Mouse (Mus musculus): Measurements from ENCODE around the gene Gm37240. TPM values are rescaled to one million over a fixed set of nuclear protein-coding genes. Genes with fewer than 3 reads are reported as not detected.
A peak's percentile ranks its signal among the peaks of the same experiment; 100 is the strongest.

Gm37240 gene
- polyA plus RNA-seq, 1 experiment = 0.53 TPM

DNA sequence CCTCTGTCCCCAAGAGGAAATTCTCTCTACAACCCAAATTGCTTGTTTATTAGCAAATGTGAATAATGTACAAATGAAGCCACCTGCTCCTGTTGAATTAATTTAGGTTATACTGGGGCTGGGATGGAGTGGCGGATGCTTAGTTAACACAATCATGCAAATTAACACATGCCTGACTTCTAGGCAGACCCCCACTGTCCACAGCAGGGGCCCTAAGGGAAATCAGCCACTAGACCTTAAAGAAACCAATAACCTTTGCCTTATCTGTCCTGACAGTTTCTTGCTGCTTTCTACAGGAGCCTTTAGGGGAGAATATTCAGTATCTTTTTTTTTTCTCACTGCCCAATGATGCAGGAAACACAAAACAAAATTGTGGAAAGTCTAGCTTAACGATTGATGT lies 748.9 kb downstream of the Gm37240 start:
- DNase-seq (ENCODE audit: low read depth) = peak; percentile 34
- TF ChIP-seq POLR2A (IDR thresholded peaks at IDR 0.05; ENCODE audit: borderline replicate concordance, extremely low read depth, insufficient read depth, insufficient read length, poor library complexity, severe bottlenecking) = no peak
- no peak for TF ChIP-seq CTCF (IDR thresholded peaks at IDR 0.05; ENCODE audit: borderline replicate concordance, extremely low read depth, insufficient read depth, insufficient read length)

DNA sequence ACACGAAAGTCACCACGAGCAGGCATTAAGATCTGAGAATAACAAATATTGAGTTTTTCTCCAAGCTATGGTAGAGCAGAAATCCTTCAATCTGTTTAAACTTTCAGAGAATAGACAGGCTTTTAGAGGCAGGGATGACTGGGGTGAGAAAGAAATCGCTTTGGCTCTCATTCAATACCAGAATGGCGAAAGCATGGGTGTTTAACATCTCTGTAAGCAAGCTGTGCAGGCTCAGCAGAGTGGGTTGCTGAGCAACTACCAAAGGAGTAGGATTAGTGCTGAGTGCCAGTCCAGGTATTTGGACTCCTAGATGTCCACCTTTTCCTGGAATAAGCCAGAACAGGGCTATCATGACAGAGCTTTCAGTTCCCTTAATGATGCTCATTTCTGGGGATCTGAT lies 753.8 kb downstream of the Gm37240 start:
- TF ChIP-seq POLR2A (IDR thresholded peaks at IDR 0.05; ENCODE audit: borderline replicate concordance, extremely low read depth, insufficient read depth, insufficient read length, poor library complexity, severe bottlenecking) (no peak), CTCF (IDR thresholded peaks at IDR 0.05; ENCODE audit: borderline replicate concordance, extremely low read depth, insufficient read depth, insufficient read length) (no peak)
- DNase-seq (ENCODE audit: low read depth) = peak; percentile 36

DNA sequence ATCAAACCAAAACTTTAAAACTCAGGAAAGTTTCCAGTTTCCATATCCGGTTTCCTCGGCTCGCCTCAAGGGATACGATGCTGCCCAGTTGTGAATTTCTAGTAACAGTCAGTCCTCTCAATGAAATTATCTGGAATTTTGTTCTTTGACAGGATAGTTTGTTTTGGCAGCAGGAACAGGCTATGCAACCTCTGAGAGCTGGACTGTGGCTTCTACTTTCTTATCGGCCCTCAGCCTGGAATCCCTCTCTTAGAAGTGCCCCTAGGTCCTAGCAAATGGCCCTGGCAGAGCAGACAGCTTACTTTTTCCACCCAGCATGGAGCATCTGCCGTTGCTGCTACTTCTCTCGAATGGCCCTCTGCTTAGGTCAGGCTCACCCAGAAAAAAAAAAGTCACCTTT lies 755.4 kb downstream of the Gm37240 start:
- TF ChIP-seq POLR2A (IDR thresholded peaks at IDR 0.05; ENCODE audit: borderline replicate concordance, extremely low read depth, insufficient read depth, insufficient read length, poor library complexity, severe bottlenecking) (no peak), CTCF (IDR thresholded peaks at IDR 0.05; ENCODE audit: borderline replicate concordance, extremely low read depth, insufficient read depth, insufficient read length) (no peak)
- no peak for DNase-seq (ENCODE audit: low read depth)

DNA sequence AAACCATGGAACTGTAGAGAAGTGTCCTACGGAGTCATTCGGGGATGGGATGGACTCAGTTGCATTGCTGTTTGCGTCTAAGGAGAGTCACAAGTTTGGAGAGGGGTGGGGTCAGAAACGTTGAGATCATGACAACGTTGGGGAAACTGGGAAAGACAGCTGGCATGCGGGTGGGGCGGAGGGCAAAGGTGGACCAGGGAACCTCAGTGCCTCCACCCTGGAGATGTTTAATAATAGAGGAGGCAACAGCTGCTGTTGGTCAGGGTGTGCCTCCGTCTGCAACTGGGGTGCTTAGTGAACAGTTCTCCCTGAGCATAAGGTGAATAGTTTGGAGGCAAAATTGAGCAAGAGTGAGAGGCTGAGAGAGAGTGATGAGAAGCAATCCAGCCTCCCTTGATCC lies 758.8 kb downstream of the Gm37240 start:
- DNase-seq (ENCODE audit: low read depth) = no peak
- no peak for TF ChIP-seq POLR2A (IDR thresholded peaks at IDR 0.05; ENCODE audit: borderline replicate concordance, extremely low read depth, insufficient read depth, insufficient read length, poor library complexity, severe bottlenecking)
- TF ChIP-seq CTCF (IDR thresholded peaks at IDR 0.05; ENCODE audit: borderline replicate concordance, extremely low read depth, insufficient read depth, insufficient read length) = no peak

DNA sequence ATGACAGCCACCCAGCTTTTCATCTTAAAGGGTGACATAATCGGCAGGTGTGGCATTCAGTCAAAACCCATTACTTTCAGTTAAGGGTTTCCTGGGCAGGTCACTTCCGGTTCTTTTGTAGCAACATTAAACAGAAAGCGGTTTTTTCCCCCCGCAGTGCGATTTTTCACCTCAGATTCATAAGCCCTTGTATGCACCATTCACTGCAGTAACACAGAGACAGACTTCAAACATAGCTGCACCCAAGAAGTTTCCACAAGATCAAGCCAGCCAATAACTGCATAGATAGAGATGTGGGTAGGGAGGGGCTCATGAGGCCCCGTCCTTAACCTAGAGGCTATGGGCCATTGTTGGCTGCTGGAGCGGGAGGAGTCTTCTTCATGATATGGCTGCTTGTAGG lies 760.3 kb downstream of the Gm37240 start:
- no peak for DNase-seq (ENCODE audit: low read depth)
- TF ChIP-seq POLR2A (IDR thresholded peaks at IDR 0.05; ENCODE audit: borderline replicate concordance, extremely low read depth, insufficient read depth, insufficient read length, poor library complexity, severe bottlenecking) (no peak), CTCF (IDR thresholded peaks at IDR 0.05; ENCODE audit: borderline replicate concordance, extremely low read depth, insufficient read depth, insufficient read length) (no peak)

DNA sequence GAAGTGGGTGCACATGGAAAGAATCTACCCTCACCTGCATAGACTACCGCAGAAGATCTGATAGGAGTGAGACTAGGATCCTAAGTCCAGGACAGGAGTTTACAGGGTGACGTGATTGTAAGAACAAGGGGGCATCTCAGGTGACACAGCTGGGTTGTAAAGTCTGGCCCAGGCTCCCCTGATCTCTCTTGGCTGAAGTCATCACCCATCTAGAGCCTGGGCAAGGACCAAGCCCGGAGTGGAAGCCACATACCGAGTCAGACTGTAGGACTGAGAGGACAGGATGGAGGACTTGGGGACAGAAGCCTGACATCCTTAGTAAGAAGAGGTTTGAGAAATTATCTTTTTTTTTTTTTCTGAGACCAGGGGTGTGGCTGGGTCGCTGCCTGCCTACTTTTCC lies 761.8 kb downstream of the Gm37240 start:
- DNase-seq (ENCODE audit: low read depth) = no peak
- no peak for TF ChIP-seq CTCF (IDR thresholded peaks at IDR 0.05; ENCODE audit: borderline replicate concordance, extremely low read depth, insufficient read depth, insufficient read length)
- no peak for TF ChIP-seq POLR2A (IDR thresholded peaks at IDR 0.05; ENCODE audit: borderline replicate concordance, extremely low read depth, insufficient read depth, insufficient read length, poor library complexity, severe bottlenecking)

DNA sequence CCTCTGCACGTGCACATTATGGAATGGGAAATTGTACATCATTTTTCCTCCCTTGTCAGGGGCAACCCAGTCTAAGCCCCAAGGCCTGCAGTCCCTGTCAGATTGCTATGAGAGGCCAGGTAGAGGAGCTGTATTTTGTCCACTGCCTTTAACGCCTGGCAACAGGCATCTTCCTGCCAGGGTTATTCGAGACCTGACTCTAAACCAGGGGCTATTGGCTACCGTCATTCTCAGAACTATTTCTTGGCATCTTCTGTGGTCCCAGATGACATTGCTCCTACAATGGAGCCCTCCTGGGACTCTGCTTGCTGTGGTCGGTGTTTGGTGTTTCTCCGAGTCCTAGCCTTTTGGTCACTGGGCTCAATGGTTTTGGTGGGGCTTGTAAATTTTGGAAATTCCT lies 762.4 kb downstream of the Gm37240 start:
- TF ChIP-seq POLR2A (IDR thresholded peaks at IDR 0.05; ENCODE audit: borderline replicate concordance, extremely low read depth, insufficient read depth, insufficient read length, poor library complexity, severe bottlenecking) (no peak), CTCF (IDR thresholded peaks at IDR 0.05; ENCODE audit: borderline replicate concordance, extremely low read depth, insufficient read depth, insufficient read length) (no peak)
- DNase-seq (ENCODE audit: low read depth) = no peak

DNA sequence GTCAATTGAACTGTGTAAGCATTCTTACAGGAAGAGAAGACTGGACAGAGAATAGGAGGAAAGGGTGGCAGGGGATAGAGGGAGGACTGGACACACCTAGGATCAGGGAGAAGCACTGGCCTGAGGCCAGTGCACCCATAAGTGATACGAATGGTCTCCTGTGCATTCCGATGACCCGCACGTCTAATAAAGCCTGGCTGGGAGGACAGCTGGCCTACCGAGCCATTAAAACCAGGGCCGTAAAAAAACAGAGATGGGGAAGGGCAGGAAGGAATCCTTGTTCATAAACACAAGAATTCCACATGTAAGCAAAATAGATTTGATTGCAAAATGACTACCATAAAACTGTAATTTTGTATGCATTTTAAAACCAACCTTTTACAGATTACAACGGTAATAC lies 762.9 kb downstream of the Gm37240 start:
- no peak for DNase-seq (ENCODE audit: low read depth)
- TF ChIP-seq POLR2A (IDR thresholded peaks at IDR 0.05; ENCODE audit: borderline replicate concordance, extremely low read depth, insufficient read depth, insufficient read length, poor library complexity, severe bottlenecking) = no peak
- TF ChIP-seq CTCF (IDR thresholded peaks at IDR 0.05; ENCODE audit: borderline replicate concordance, extremely low read depth, insufficient read depth, insufficient read length) = no peak

DNA sequence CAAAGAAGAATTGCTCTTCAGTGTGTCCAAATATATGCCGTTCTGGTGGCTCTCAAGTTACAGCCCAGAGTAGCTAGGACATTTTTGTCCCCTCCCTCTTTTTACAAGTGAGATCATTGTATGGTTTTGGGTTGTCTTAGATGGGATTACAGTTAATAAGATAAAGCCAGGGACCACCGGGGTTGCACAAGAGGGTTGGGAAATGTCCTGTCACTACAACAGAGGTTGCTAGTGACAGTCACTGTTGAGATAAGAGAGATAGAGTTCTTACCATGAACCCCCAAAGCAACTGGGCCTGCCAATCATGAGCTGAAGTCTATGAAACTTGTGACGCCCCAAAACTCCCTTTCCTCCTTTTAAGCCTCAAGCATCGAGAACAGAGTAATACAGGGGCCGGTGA lies 769.6 kb downstream of the Gm37240 start:
- no peak for DNase-seq (ENCODE audit: low read depth)
- TF ChIP-seq CTCF (IDR thresholded peaks at IDR 0.05; ENCODE audit: borderline replicate concordance, extremely low read depth, insufficient read depth, insufficient read length) (no peak), POLR2A (IDR thresholded peaks at IDR 0.05; ENCODE audit: borderline replicate concordance, extremely low read depth, insufficient read depth, insufficient read length, poor library complexity, severe bottlenecking) (no peak)

DNA sequence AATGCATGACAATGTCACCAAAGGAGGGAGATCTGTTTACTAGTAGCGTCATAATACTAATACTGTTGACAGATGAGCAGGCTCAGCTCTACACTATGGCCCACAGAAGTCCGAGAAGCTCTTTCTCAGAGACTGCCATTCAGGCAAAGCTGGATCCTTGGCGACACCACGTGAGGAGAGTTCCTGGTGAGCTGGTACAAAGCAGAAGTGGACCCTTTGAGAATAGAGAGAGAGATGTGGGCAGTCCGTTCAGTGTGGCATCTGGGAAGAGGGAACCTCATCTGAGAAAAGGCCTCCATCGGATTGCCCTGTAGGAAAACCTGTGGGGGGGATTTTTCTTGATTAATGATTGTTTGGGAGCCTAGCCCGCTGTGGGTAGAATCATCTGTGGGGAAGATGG lies 770.3 kb downstream of the Gm37240 start:
- DNase-seq (ENCODE audit: low read depth) = no peak
- no peak for TF ChIP-seq POLR2A (IDR thresholded peaks at IDR 0.05; ENCODE audit: borderline replicate concordance, extremely low read depth, insufficient read depth, insufficient read length, poor library complexity, severe bottlenecking)

DNA sequence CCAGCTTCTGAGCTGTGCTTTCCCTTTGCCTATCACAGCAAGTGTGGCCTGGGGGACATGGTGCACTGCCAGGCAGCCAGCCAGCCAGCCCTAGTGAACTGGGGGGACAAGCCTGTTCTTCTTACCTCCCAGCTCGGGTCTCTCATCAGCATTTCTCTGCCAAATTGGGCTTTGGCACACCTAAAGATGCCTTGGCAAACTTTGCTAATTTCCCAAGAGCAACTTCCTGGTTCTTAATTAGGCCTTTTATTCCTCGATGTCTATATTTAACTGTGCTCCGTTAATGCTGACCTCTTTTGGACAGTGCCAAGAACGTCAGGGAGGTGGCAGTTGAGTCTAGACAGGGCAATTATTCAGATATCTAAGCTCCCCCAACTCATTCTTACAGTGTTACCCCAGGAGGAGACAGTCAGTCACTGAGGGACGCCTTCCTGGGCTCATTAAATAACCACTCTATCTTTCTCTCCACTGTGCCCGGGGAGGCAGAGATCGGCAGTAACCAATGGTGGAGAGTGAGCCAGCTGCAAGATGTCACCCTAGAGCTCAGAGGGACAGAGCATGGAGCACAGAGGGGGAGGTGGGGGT lies 771.3 kb downstream of the Gm37240 start:
- peak; percentile 96 for DNase-seq (ENCODE audit: low read depth)
- TF ChIP-seq POLR2A (IDR thresholded peaks at IDR 0.05; ENCODE audit: borderline replicate concordance, extremely low read depth, insufficient read depth, insufficient read length, poor library complexity, severe bottlenecking) (no peak), CTCF (IDR thresholded peaks at IDR 0.05; ENCODE audit: borderline replicate concordance, extremely low read depth, insufficient read depth, insufficient read length) (no peak)

DNA sequence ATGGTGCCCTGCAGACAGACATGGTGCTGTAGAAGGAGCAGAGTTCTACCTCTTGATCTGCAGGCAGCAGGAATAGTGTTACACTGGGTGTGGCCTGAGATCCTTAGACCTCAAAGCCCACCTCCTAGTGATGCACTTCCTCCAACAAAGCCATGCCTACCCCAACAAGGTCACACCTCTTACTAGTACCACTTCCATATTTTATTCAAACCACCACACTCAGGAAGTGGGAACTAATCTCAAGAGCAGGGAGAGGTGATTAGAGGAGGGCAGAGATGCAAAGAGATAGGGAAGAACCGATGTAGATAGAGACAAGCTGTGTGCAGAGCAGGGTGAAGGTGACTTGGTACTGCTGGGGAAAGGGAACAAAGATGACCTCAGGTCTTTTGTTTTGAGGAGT lies 773.8 kb downstream of the Gm37240 start:
- TF ChIP-seq CTCF (IDR thresholded peaks at IDR 0.05; ENCODE audit: borderline replicate concordance, extremely low read depth, insufficient read depth, insufficient read length) = no peak
- no peak for DNase-seq (ENCODE audit: low read depth)

DNA sequence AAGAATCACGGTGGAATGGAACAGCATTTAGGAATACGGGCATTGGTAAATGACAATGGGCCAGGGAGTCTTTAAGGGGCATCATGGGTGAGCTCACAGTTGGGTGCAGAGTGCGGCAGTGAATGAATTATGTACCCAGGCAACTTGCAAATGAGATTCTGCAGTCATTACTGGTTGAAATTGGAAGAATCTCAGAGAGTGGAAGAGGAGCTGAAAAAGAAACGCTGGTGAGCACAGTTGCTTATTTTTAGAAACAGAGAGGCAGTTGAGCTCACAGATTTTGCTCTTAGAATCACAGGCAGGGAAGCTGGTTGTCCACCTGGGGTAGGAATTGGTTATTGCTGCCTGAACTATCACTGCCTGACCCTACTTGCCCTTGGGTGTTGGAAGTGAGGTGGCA lies 776.6 kb downstream of the Gm37240 start:
- DNase-seq (ENCODE audit: low read depth) = peak; percentile 35
- TF ChIP-seq POLR2A (IDR thresholded peaks at IDR 0.05; ENCODE audit: borderline replicate concordance, extremely low read depth, insufficient read depth, insufficient read length, poor library complexity, severe bottlenecking) = no peak
- no peak for TF ChIP-seq CTCF (IDR thresholded peaks at IDR 0.05; ENCODE audit: borderline replicate concordance, extremely low read depth, insufficient read depth, insufficient read length)
